Mouse (Mus musculus) limb, embryonic 11.5 days (tissue): ENCODE data around the gene Epb41l2. TPM values are rescaled to one million over a fixed set of nuclear protein-coding genes. Genes with fewer than 3 reads are reported as not detected.

Experiments used
- polyA plus RNA-seq: library from polyadenylated mRNA; unstranded; fragments of >200 nt; fragmentation: Nextera tagmentation; extraction: Ambion mirVana; gene quantifications from 2 replicates; pipeline ENCODE4 v1.2.1, GENCODE M21; 2014

Gene Epb41l2
- polyA plus RNA-seq, 1 experiment from 2014 or later, result 91.6 TPM

Other genes with a start within 250 kb of the Epb41l2 start
- gene Akap7, start 51.9 kb upstream of the Epb41l2 start, polyA plus RNA-seq, result 17.9 and 22.2 TPM in 2 replicates
- not detected in 2 replicates for gene Smlr1, start 176.5 kb downstream of the Epb41l2 start, polyA plus RNA-seq